Comparison of ENCODE assay signal across 8 mouse cellular contexts in the genomic region with DNA sequence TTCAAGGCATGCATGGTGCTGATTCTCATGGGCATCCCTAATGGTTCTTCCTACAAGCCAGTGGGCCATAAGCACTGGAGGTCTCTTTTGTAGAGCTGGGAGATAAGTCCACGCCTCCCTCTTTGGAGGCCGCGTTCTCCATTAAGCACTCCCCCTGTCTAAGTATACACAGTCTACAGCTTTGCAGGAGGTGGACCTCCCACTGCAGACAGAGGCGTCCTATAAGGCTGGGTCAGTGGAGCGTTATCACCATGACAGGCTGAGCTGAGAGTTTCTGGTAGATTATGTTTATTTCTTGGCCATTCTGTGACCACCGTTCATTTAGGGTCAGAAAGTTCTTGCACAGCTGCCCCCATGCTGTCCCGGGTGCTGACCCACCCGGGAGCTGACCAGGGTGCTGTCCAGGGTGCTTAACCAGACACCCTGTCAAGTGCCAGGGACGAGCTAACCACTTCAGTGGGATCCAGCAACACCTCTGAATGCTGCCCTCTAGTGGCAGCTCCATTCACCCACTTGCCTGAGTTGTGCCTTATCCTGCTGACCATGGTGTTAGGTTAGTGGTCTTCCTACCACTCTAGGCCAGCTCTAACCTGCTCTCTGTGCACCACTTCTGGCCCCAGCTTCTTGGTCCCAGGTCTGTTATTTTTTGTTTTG.
DNase-seq lines count a peak whose midpoint lies in the region; ATAC-seq and TF ChIP-seq lines count a peak whose summit lies in the region.
"Had no signal": no experiment of that assay in that cellular context is flagged by ENCODE, and none has a peak within 500 bp of the region (broad histone marks: within the 10 kb centered on the region; RNA-seq: fewer than 3 reads in every experiment).

No protein-coding gene starts in this region.

- peak; percentile 40; the same call in 1 of the 2 replicates for ATAC-seq in midbrain, embryonic 14.5 days (ENCODE audit: low FRiP score, low TSS enrichment)
- ATAC-seq in stomach, embryonic 14.5 days (ENCODE audit: insufficient number of reproducible peaks, insufficient read depth, low FRiP score, low read depth): peak; percentile 69; the same call in 1 of the 2 replicates

- H3K27ac ChIP-seq in kidney, adult 2 months (ENCODE audit: insufficient read depth, low read depth, low read length): no peak overlapping the region
- no peak overlapping the region for H3K27ac ChIP-seq in midbrain, embryonic 14.5 days (replicated peaks; ENCODE audit: low read depth, low read length)
- no peak overlapping the region for H3K27ac ChIP-seq in stomach, embryonic 14.5 days (ENCODE audit: low read length)
- H3K27ac ChIP-seq: macrophage had no signal

- peak; percentile 76 to 78 for DNase-seq in adrenal gland, postnatal 36 days
- DNase-seq in embryo, embryonic 11.5 days (ENCODE audit: low read depth, low spot score): peak; percentile 83
- DNase-seq in heart, adult 18-20 months: peak; percentile 50 to 69
- peak; percentile 73 for DNase-seq in kidney, adult 2 months
- peak; percentile 75 for DNase-seq in left cerebral cortex, postnatal 4 days
- peak; percentile 87 for DNase-seq in midbrain, embryonic 14.5 days

- intact Hi-C loops in left cerebral cortex, postnatal 4 days (cut with DNase I): no loop called here

- no peaks in the 10 kb centered on the region for H3K4me1 ChIP-seq in kidney, adult 2 months (ENCODE audit: control insufficient read depth, insufficient read depth, low read length)
- no peaks in the 10 kb centered on the region; the same call in 1 of the 2 replicates for H3K4me1 ChIP-seq in midbrain, embryonic 14.5 days (ENCODE audit: control insufficient read depth, insufficient read depth, low read length)
- no peaks in the 10 kb centered on the region for H3K4me1 ChIP-seq in stomach, embryonic 14.5 days (ENCODE audit: control insufficient read depth, insufficient read depth, low read length)

- WGBS in kidney, adult 2 months: 24% methylated on average over 9 of the region's 9 CpGs
- 42% methylated on average over 9 of the region's 9 CpGs for WGBS in midbrain, embryonic 14.5 days
- WGBS in stomach, embryonic 14.5 days: 22% methylated on average over 9 of the region's 9 CpGs

- no peak overlapping the region for H3K4me2 ChIP-seq in midbrain, embryonic 14.5 days (ENCODE audit: low read length)
- H3K4me2 ChIP-seq in stomach, embryonic 14.5 days (replicated peaks; ENCODE audit: low read depth, low read length): no peak overlapping the region

- TF ChIP-seq CTCF in kidney, adult 2 months (conservative IDR thresholded peaks at IDR 0.05; ENCODE audit: insufficient read depth, insufficient read length, low read depth, low read length): peak; percentile 95

- no peaks in the 10 kb centered on the region for H3K27me3 ChIP-seq in kidney, adult 2 months (replicated peaks; ENCODE audit: control insufficient read depth, insufficient read depth, low read length)
- no peaks in the 10 kb centered on the region for H3K27me3 ChIP-seq in midbrain, embryonic 14.5 days (ENCODE audit: control insufficient read depth, insufficient read depth, low read length)
- no peaks in the 10 kb centered on the region for H3K27me3 ChIP-seq in stomach, embryonic 14.5 days (ENCODE audit: control insufficient read depth, insufficient read depth, low read length)

- no peak overlapping the region for H3K9ac ChIP-seq in midbrain, embryonic 14.5 days (replicated peaks; ENCODE audit: low read length)
- no peak overlapping the region for H3K9ac ChIP-seq in stomach, embryonic 14.5 days (replicated peaks; ENCODE audit: low read depth, low read length)

- H3K9me3 ChIP-seq in midbrain, embryonic 14.5 days (ENCODE audit: control insufficient read depth, low read length): no peaks in the 10 kb centered on the region
- no peaks in the 10 kb centered on the region for H3K9me3 ChIP-seq in stomach, embryonic 14.5 days (ENCODE audit: control insufficient read depth, low read depth, low read length)

- TF ChIP-seq POLR2A in kidney, adult 2 months (IDR thresholded peaks at IDR 0.05; ENCODE audit: low read depth, low read length): no peak

- H3K4me3 ChIP-seq in kidney, adult 2 months (ENCODE audit: insufficient read depth, low read depth, low read length): no peak overlapping the region
- no peak overlapping the region for H3K4me3 ChIP-seq in midbrain, embryonic 14.5 days (replicated peaks; ENCODE audit: low read depth, low read length)
- H3K4me3 ChIP-seq in stomach, embryonic 14.5 days (ENCODE audit: low read depth, low read length): no peak overlapping the region

- no peaks in the 10 kb centered on the region for H3K36me3 ChIP-seq in kidney, adult 2 months (ENCODE audit: control insufficient read depth, insufficient read depth, low read length)
- no peaks in the 10 kb centered on the region for H3K36me3 ChIP-seq in midbrain, embryonic 14.5 days (ENCODE audit: control insufficient read depth, insufficient read depth, low read length)
- H3K36me3 ChIP-seq in stomach, embryonic 14.5 days (ENCODE audit: control insufficient read depth, insufficient read depth, low read length): no peaks in the 10 kb centered on the region
